Mouse (Mus musculus): Measurements from ENCODE around the gene Bahcc1.

DNA sequence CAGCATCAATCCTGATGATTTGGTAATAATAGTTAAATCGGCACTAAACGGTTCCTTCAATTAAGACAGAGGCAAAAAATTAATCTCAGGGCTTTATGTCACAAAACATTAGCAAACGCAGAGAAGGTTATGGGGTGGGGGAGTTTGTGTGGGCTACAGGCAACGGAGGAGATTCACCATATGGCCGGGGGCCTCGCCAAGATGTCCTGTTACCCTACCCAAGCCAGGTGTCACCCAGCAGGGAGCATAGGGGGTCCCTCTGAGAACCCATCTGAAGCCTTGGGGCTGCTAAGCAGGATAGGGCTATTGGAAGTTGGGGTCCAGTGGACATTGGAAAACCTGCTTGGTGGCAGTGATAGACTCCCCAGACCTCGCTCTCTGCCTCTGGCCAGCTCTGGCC is 48.0 kb downstream of the Bahcc1 start:
- TF ChIP-seq MAFK (IDR thresholded peaks at IDR 0.05; ENCODE audit: insufficient read depth, low read depth, low read length) (no peak), ZC3H11A (IDR thresholded peaks at IDR 0.05; ENCODE audit: borderline replicate concordance, low read depth, low read length) (no peak)

Measured in ES-E14 (cell line).